Mouse (Mus musculus): ENCODE data around the gene Pitx3. TPM values are rescaled to one million over a fixed set of nuclear protein-coding genes. Genes with fewer than 3 reads are reported as not detected.

The Pitx3 gene
- polyA plus RNA-seq, 1 experiment from 2014 or later = 0.39 TPM

DNA sequence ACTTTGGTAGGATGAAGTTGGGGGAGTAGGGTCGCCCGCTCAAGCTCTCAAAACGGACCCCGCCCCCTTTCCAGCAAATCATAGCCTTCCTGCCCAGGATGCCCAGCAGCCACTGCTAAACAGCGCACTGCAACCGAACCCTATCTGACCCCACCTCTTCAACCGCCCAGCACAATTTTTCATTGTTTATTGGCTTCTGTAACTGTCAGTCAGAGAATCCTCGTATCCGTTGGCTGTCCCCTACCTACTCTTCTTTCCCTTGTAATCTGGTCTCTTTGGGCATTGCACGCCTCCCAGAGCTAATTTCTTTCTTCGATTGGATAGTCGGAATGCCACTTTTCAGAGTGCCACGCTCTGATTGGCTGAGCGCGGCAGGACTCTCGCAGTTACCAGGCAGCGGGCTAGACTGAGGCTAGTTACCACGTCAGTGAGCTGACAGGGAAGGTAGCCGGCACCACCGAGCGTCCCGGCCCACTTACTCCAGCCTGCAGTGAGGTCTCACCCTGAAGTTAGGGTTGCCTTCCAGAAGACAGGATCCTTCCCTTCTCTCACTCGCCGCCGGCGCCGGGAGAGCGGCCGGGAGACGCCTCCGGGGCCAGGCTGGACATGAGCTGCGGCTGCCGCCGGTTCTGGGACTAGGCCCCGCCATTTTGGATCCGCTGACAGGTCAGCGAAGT is 4.1 kb upstream of the Pitx3 start, which contains the start of gene Gbf1:
Gene Gbf1, plus strand, starts transcription at position 383 of the 677 bp plus-strand sequence.
- under 1% methylated on average over 34 of the region's 37 CpGs for WGBS

DNA sequence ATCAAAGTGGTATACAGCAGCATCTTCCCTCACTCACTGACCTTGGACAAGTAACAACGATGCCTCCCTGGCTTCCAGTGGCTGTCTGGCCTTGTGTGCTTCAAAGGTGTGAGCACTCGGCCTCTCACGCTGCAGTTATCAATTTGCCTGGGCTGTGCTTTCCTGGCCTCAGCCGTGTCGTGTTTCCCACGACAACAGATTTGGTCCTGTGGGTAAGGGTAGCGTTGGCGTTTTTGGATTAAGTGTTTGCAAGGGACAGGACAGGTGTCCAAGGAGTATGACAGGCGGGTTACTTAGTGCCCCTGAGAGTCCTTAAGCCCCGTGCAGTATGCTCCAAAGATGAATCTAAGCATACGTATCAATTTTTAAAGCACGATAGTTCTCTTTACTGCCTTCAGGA is 965 bp upstream of the Pitx3 start:
- Histone ChIP-seq H3K4me1 (replicated peaks) (peaks cover 33% of the 10 kb centered on the region), H3K4me3 (peak overlapping the region; percentile 53; the same call in 1 of the 2 replicates), H3K36me3 (no peaks in the 10 kb centered on the region), H3K4me2 (peak overlapping the region; percentile 99), H3K9ac (no peak overlapping the region), H3K27me3 (peaks cover 68% of the 10 kb centered on the region), H3K27ac (replicated peaks) (no peak overlapping the region), H3K9me3 (no peaks in the 10 kb centered on the region)
- WGBS = 27% methylated on average over 12 of the region's 12 CpGs
- no peak for ATAC-seq (ENCODE audit: low FRiP score, low read depth)

More for the DNA sequence above, 4.1 kb upstream of the Pitx3 start, which contains the start of gene Gbf1:
- no peaks in the 10 kb centered on the region for H3K9me3 ChIP-seq
- peak within 1 kb of the TSS; percentile 82 for H3K9ac ChIP-seq
- peak within 1 kb of the TSS; percentile 84 for H3K27ac ChIP-seq (replicated peaks)
- peak; percentile 99 for ATAC-seq (ENCODE audit: low FRiP score, low read depth)
- peak within 1 kb of the TSS; percentile 94 for H3K4me3 ChIP-seq
- peaks cover 57% of the 10 kb centered on the region for H3K4me1 ChIP-seq (replicated peaks)
- peaks cover 38% of the 10 kb centered on the region for H3K27me3 ChIP-seq
- peak within 1 kb of the TSS; percentile 90 for H3K4me2 ChIP-seq
- H3K36me3 ChIP-seq = no peaks in the 10 kb centered on the region

DNA sequence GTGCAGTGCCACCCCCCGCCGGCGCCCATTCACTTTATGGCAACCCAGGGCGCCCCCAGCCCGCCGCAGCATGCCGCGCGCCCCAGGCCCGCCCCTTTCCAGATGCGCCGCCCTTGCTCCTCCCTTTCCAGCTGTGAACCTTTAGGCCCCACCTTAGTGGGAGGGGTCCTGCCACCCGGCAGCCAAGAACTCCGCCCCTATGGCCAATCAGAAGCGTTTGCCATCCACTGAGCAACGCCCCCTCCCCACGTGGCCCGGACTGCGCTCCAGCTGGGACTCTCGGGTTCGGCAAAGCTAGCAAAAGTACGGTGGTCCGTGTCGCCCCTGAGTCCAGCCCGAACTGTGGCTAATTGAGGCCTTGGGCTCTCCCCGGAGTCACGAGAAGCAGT is 240 bp upstream of the Pitx3 start:
- Histone ChIP-seq H3K9ac (peak overlapping the region; percentile 27), H3K27me3 (peaks cover 75% of the 10 kb centered on the region), H3K27ac (replicated peaks) (no peak overlapping the region), H3K4me2 (peak overlapping the region; percentile 99), H3K36me3 (no peaks in the 10 kb centered on the region), H3K9me3 (no peaks in the 10 kb centered on the region), H3K4me1 (replicated peaks) (peaks cover 26% of the 10 kb centered on the region), H3K4me3 (peak overlapping the region; percentile 53)
- peak; percentile 35; the same call in 1 of the 2 replicates for ATAC-seq (ENCODE audit: low FRiP score, low read depth)
- WGBS = 0% methylated on average over 24 of the region's 27 CpGs

DNA sequence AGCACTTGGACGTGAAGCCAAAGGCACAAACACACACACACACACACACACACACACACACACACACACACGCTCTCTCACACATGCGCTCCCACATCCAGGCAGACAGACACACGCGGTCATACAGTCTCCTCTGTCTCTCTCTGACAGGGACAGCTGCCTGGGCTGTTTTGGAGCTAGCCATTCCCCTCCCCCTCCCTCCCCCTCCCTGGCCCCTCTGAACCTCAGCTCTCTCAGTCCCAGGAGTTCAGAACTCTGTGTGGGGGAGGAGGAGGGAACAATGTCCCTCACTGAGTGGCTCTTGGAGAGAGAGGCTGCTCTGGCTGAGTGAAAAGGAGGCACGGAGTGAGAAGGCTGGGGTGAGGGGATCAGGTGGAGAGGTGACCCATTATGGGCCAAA is 7.0 kb downstream of the Pitx3 start:
- Histone ChIP-seq H3K9me3 (no peaks in the 10 kb centered on the region), H3K27ac (replicated peaks) (no peak overlapping the region), H3K4me3 (no peak overlapping the region), H3K36me3 (no peaks in the 10 kb centered on the region), H3K27me3 (peaks cover 57% of the 10 kb centered on the region), H3K9ac (no peak overlapping the region), H3K4me1 (replicated peaks) (peaks cover 12% of the 10 kb centered on the region), H3K4me2 (no peak overlapping the region)
- ATAC-seq (ENCODE audit: low FRiP score, low read depth) = peak; percentile 37
- WGBS = 16% methylated on average over 6 of the region's 6 CpGs

DNA sequence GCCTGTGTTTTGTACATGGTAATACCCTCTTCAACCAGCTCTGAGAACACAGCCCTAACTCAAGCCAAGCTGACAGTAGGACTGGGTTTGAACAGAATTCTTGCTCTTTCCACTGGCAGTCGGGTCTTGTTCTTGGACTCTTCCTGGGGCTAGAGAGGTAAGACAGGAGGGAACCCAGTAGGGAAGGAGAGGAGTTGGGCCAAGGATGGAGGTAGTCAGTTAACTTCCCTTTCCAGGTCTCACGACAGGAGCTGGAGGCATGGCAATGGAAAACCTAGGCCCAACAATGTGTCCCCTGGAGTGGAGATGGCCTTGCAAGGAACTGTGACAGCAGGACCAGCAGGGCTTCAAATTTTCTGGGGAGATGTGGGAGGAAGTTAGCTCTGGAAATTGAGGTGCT is 7.8 kb downstream of the Pitx3 start:
- Histone ChIP-seq H3K4me2 (no peak overlapping the region), H3K36me3 (no peaks in the 10 kb centered on the region), H3K27me3 (peaks cover 51% of the 10 kb centered on the region), H3K4me3 (no peak overlapping the region), H3K27ac (replicated peaks) (no peak overlapping the region), H3K9me3 (no peaks in the 10 kb centered on the region), H3K9ac (no peak overlapping the region), H3K4me1 (replicated peaks) (peaks cover 19% of the 10 kb centered on the region)
- 58% methylated on average over 2 of the region's 2 CpGs for WGBS
- no peak for ATAC-seq (ENCODE audit: low FRiP score, low read depth)

DNA sequence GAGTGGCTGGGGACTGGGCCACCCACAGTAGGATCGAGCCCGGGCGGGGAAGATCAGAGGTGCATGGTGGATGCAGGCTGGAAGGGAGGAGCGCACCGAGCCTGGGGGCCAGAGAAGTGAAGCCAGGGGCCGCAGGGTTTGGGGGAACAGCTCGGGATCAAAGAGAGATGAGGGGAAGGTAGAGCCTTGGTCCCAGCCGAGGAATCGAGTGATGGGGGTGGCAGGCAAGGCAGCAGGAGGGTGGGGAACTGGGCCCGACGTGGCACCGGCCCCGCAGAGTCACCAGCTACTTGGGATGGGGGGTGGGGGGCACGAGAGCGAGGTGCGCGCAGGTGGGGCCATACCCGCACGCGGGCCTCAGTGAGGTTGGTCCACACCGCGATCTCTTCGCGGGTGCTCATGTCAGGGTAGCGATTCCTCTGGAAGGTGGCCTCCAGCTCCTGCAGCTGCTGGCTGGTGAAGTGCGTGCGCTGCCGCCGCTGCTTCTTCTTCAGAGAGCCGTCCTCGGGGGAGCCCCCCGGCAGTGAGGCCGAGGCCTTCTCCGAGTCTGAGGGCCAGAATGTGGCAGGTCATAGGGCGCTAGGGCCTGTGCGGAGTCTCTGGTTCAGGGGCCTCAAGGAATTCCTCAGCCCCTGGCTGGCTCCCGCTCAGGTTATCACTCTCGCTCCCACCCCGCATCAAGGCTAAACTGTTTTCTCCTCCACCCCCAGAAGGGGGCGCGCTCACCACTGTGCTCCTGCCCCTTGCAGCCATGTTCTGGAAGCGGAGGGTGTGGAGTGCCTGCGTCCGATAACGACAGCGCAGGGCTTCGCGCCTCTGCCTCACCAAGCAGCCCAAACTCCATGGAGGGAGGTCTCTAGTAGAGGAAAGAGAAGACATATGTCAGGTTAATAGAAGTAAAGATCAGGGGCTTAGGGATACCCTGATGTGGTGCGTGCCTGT is 11.2 kb downstream of the Pitx3 start:
- peak overlapping the region; percentile 39; the same call in 1 of the 2 replicates for H3K9ac ChIP-seq
- no peak overlapping the region for H3K27ac ChIP-seq (replicated peaks)
- peaks cover 58% of the 10 kb centered on the region for H3K27me3 ChIP-seq
- no peaks in the 10 kb centered on the region for H3K36me3 ChIP-seq
- peak overlapping the region; percentile 99 for H3K4me2 ChIP-seq
- 3% methylated on average over 49 of the region's 49 CpGs for WGBS
- peaks cover 24% of the 10 kb centered on the region for H3K4me1 ChIP-seq (replicated peaks)
- peak; percentile 45; the same call in 1 of the 2 replicates for ATAC-seq (ENCODE audit: low FRiP score, low read depth)
- no peaks in the 10 kb centered on the region for H3K9me3 ChIP-seq
- peak overlapping the region; percentile 52 for H3K4me3 ChIP-seq

DNA sequence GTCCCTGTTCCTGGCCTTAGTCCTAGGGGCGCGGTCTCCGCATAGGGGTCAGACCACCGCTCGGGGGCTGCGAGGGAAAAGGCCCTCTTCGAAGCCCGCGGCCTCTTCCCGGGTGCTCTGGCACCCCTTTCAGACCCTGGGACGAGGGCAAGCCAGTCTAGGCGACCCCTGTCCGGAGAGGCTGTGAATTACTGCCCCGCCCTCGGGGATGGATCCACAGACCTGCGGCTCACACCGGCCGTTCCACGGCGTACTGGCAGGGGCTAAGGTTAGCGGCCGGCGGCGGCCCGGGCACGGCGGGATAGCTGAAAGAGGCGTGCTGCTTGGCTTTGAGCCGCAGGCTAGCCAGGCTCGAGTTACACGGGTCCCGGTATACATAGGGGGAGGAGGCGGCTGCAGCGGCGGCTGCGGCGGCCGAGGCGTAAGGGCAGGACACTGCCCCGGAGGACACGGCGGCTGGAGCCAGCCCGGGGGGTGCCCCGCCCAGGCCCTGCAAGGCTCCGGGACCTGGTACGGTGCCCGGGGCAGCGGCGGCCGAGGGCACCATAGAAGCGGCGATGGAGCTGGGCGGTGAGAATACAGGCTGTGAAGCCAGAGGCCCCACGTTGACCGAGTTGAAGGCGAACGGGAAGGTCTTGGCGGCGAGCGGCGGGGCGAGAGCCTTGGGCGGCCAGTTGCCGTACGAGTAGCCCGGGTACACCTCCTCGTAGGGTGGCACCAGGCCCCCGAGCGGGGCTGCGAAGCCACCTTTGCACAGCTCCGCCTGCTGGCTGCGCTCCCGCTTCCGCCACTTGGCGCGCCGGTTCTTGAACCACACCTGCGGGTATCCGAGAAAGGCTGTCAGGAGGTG is 12.1 kb downstream of the Pitx3 start:
- peak overlapping the region; percentile 39 for H3K9ac ChIP-seq
- H3K4me2 ChIP-seq = peak overlapping the region; percentile 99
- H3K27ac ChIP-seq (replicated peaks) = no peak overlapping the region
- H3K36me3 ChIP-seq = no peaks in the 10 kb centered on the region
- H3K4me1 ChIP-seq (replicated peaks) = peaks cover 29% of the 10 kb centered on the region
- no peaks in the 10 kb centered on the region for H3K9me3 ChIP-seq
- peaks cover 65% of the 10 kb centered on the region for H3K27me3 ChIP-seq
- peak overlapping the region; percentile 52 for H3K4me3 ChIP-seq
- ATAC-seq (ENCODE audit: low FRiP score, low read depth) = peak; percentile 55
- WGBS = under 1% methylated on average over 78 of the region's 79 CpGs

DNA sequence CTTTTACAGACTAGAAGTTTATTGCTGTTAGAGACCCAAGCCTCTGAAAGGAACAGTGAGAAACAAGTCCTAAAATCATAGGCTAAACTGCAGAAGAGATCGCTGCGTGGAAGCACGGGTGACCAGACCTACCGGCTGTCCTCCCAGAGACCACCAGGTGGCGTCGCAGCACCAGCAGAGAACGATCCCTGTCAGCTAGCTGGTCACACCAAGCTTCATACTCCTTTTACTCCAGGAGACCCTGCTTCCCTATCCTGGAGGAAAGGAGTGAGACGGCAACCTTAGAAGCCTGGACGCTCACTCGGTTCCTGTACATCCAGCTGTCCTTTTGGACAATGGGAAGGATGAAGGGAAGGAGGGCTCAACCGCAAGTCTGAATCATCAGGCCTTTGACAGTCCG is 12.8 kb downstream of the Pitx3 start:
- Histone ChIP-seq H3K27me3 (peaks cover 72% of the 10 kb centered on the region), H3K36me3 (no peaks in the 10 kb centered on the region), H3K4me3 (peak overlapping the region; percentile 52), H3K9me3 (no peaks in the 10 kb centered on the region), H3K9ac (peak overlapping the region; percentile 39; the same call in 1 of the 2 replicates), H3K4me2 (peak overlapping the region; percentile 99), H3K4me1 (replicated peaks) (peaks cover 29% of the 10 kb centered on the region), H3K27ac (replicated peaks) (no peak overlapping the region)
- under 1% methylated on average over 12 of the region's 12 CpGs for WGBS
- ATAC-seq (ENCODE audit: low FRiP score, low read depth) = peak; percentile 83

DNA sequence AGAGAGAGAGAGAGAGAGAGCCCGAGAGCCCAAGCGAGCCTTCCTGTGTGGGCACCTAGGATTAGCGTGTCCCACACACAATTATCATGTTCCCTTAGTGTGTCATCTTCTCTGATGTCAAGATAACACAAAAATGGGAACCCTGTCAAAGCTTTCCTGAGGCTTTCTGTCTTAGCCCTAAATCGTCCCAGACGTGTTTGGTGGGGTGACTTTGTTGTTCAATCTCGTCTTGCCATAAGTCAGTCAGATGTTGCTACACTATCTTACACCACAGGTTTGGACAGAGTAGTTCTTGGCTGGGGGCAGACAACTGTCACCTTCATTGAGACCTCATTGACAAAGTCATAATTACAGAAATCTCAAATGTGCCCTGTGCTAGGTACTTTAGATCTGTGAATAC is 15.5 kb downstream of the Pitx3 start:
- no peaks in the 10 kb centered on the region for H3K9me3 ChIP-seq
- peaks cover 56% of the 10 kb centered on the region for H3K27me3 ChIP-seq
- no peak overlapping the region for H3K27ac ChIP-seq (replicated peaks)
- WGBS = 46% methylated on average over 6 of the region's 6 CpGs
- H3K9ac ChIP-seq = no peak overlapping the region
- H3K4me1 ChIP-seq (replicated peaks) = peaks cover 29% of the 10 kb centered on the region
- H3K4me3 ChIP-seq = no peak overlapping the region
- ATAC-seq (ENCODE audit: low FRiP score, low read depth) = no peak
- no peaks in the 10 kb centered on the region for H3K36me3 ChIP-seq
- H3K4me2 ChIP-seq = no peak overlapping the region

DNA sequence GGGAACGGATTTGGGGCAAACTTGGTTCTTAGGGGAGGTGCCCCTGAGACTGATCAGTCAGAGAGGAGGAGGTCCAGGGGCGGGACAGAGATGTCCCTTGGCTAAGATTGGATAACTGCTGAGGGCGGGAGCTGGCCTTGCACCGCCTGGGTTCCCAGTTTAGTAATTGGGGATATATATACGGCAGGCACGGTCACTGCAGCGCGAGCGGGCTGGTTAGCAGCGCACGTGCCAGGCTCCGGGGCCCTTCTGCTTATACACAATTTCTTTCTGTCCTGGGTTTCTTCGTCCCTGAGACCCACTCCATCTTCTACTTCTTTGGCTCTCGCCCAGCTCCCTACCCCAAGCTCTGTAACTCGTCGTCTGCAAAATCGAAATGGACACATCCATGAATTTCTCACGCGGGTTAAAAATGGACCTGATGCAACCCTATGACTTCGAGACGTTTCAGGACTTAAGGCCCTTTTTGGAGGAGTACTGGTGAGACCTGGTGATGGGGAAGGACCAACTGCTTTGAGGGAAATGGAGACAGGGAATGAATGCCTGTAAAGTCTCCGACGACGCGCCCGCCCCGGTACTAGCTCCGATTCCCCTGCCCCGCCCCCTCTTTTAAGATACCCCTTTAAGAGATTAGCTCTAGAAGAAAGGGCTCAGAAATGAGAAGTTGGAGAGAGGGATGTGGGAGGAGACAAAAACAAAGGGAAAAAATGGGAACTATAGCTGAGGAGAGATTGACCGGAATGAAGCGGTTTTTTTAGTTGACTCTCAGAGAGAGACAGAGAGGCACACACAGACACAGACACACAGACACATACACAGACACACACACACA is 16.2 kb downstream of the Pitx3 start, which contains the start of gene Elovl3:
Gene Elovl3, plus strand, starts transcription at position 204 of the 832 bp plus-strand sequence.
- Histone ChIP-seq H3K9ac (no peak within 1 kb of the TSS), H3K4me1 (replicated peaks) (peaks cover 25% of the 10 kb centered on the region), H3K27ac (replicated peaks) (no peak within 1 kb of the TSS), H3K9me3 (no peaks in the 10 kb centered on the region), H3K27me3 (peaks cover 49% of the 10 kb centered on the region), H3K36me3 (no peaks in the 10 kb centered on the region), H3K4me3 (peak within 1 kb of the TSS; percentile 21; the same call in 1 of the 2 replicates), H3K4me2 (peak within 1 kb of the TSS; percentile 49)
- WGBS = 3% methylated on average over 31 of the region's 31 CpGs
- ATAC-seq (ENCODE audit: low FRiP score, low read depth) = no peak

All from hindbrain, embryonic 15.5 days (tissue).